Mouse (Mus musculus) testis, adult 2 months (tissue): Measurements from ENCODE around the gene Clec16a.

Experiments
- CTCF ChIP-seq: fragments of 200-500 bp; IDR thresholded peaks from 2 replicates; pipeline ENCODE4 v1.5.1; 2012; ENCODE audit warnings: low read depth, mild to moderate bottlenecking, inconsistent platforms, low read length, moderate library complexity; ENCODE audit not compliant: control insufficient read depth, insufficient read depth, insufficient replicate concordance
- POLR2A ChIP-seq: fragments of 200-500 bp; IDR thresholded peaks from 2 replicates; pipeline ENCODE4 v1.6.1; 2012; ENCODE audit warnings: low read depth, mild to moderate bottlenecking, inconsistent platforms, low read length, moderate library complexity; ENCODE audit not compliant: control insufficient read depth

GRCm38 (mm10) chr16:10731785-10732184 lies 186.6 kb downstream of the Clec16a start:
- TF ChIP-seq POLR2A, result no peak
- no peak for TF ChIP-seq CTCF
